Mouse (Mus musculus) embryonic facial prominence, embryonic 10.5 days (tissue): ENCODE measurements around the gene Cldn22. TPM values are rescaled to one million over a fixed set of nuclear protein-coding genes. Genes with fewer than 3 reads are reported as not detected.

Source experiments
- DNase-seq: peaks from one replicate; pipeline ENCODE4 v3.0.0-alpha.2; 2017; ENCODE audit warnings: low spot score
- H3K27ac ChIP-seq: fragments of 300-500 bp; sonication (generic); replicated peaks from 2 replicates; pipeline ENCODE4 v1.5.1; 2016; ENCODE audit warnings: mild to moderate bottlenecking
- H3K27me3 ChIP-seq: fragments of 300-500 bp; sonication (generic); replicated peaks from 2 replicates; pipeline ENCODE4 v1.6.1; 2016; ENCODE audit warnings: low read depth, mild to moderate bottlenecking; ENCODE audit not compliant: poor library complexity, severe bottlenecking
- H3K36me3 ChIP-seq: fragments of 300-500 bp; sonication (generic); replicated peaks from 2 replicates; pipeline ENCODE4 v1.6.1; 2016; ENCODE audit warnings: mild to moderate bottlenecking, moderate library complexity
- H3K4me1 ChIP-seq: fragments of 300-500 bp; sonication (generic); 2 replicates; pipeline ENCODE4 v1.6.1; 2016
- H3K4me3 ChIP-seq: fragments of 300-500 bp; sonication (generic); 2 replicates; pipeline ENCODE4 v1.5.1; 2016; ENCODE audit warnings: mild to moderate bottlenecking, moderate library complexity
- H3K9me3 ChIP-seq: fragments of 300-500 bp; sonication (generic); 2 replicates; pipeline ENCODE4 v1.6.1; 2016; ENCODE audit warnings: mild to moderate bottlenecking
- WGBS: fragments of 180-500 bp; shearing (Covaris S2); methylation state at CpG from one replicate; pipeline ENCODE4 v1.1.7; 2016; 5-methylcytosine and 5-hydroxymethylcytosine counted together
- polyA plus RNA-seq: library from polyadenylated mRNA; unstranded; fragments of >200 nt; fragmentation: Nextera tagmentation; extraction: Ambion mirVana; gene quantifications from 2 replicates; pipeline ENCODE4 v1.2.1, GENCODE M21; 2016

Gene Cldn22
- polyA plus RNA-seq, 1 experiment from 2014 or later: not detected

DNA sequence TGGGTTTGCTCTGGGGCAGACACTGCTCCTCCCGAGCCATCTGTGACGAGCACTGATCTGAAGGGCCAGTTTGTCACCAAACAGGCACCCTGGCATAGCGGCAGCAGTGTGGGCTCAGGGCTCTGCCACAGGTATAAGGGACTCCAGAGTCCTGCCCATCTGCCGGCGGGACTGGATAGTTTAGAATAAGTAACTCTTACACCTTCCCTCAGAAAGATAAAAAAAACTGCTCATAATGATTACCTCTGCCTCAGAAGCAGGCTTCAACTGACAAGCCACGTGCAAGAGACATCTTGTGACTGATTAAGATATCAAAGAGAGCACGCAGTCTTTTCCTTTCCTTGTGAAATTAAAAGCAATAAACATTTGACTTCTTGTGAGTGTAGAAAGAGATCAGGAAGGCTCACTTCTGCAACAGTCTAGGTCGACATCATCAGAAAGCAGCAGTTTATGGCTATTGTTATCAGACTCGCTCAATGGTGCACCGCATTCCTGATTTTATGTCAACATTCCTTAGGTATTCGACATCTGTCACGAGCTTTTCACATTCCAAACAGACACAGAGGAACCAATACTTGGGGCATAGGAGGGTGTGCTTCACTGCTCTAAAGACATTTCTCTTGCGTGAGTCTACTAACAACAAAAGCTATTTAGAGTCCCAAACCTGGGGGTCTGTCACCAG lies 50.4 kb downstream of the Cldn22 start:
- 78% methylated on average over 13 of the region's 13 CpGs for WGBS

More for the DNA sequence above, 50.4 kb downstream of the Cldn22 start:
- H3K4me1 ChIP-seq: peaks cover 4% of the 10 kb centered on the region; the same call in 1 of the 2 replicates
- no peak overlapping the region for H3K27ac ChIP-seq
- peaks cover 52% of the 10 kb centered on the region for H3K36me3 ChIP-seq
- no peaks in the 10 kb centered on the region for H3K9me3 ChIP-seq
- no peak for DNase-seq
- H3K4me3 ChIP-seq: no peak overlapping the region
- H3K27me3 ChIP-seq: no peaks in the 10 kb centered on the region

Other genes starting within 250 kb of the Cldn22 start
- 13.6 and 13.8 TPM in 2 replicates for gene Ing2, start 148.9 kb upstream of the Cldn22 start, polyA plus RNA-seq
- 38.2 and 38.5 TPM in 2 replicates for gene Cdkn2aip, start 110.5 kb upstream of the Cldn22 start, polyA plus RNA-seq
- gene Cldn24, start 2.3 kb upstream of the Cldn22 start, polyA plus RNA-seq: not detected in 2 replicates
- 10.6 and 11.1 TPM in 2 replicates for gene Wwc2, start 166.4 kb downstream of the Cldn22 start, polyA plus RNA-seq